Mouse (Mus musculus) layer of hippocampus, adult 9-11 months (tissue): ENCODE measurements around the gene Cnnm2.
"Not testable (repeated sequence)": the region's sequence is repeated elsewhere in the genome, so short reads cannot be mapped to it uniquely, and the experiment has no call there.

Experiments used
- DNase-seq: peaks from one replicate; pipeline ENCODE4 v3.0.0; 2022

Gene Cnnm2

GRCm38 (mm10) chr19:46760375-46761160 lies 828 bp upstream of the Cnnm2 start:
- peak; percentile 77 for DNase-seq

GRCm38 (mm10) chr19:46761971-46762290 lies 535 bp downstream of the Cnnm2 start:
- peak; percentile 14 for DNase-seq

- peak; percentile 28 for DNase-seq
Measured at GRCm38 (mm10) chr19:46762291-46762991, 1.0 kb downstream of the Cnnm2 start.

DNA sequence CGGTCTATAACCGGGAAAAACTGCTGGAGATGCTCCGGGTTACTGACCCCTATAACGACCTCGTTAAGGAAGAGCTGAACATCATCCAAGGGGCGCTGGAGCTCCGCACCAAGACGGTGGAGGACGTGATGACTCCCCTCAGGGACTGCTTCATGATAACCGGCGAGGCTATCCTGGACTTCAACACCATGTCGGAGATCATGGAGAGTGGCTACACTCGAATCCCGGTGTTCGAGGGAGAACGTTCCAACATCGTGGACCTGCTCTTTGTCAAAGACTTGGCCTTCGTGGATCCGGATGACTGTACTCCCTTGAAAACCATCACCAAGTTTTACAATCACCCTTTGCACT lies 1.6 kb downstream of the Cnnm2 start:
- DNase-seq, result no peak

DNA sequence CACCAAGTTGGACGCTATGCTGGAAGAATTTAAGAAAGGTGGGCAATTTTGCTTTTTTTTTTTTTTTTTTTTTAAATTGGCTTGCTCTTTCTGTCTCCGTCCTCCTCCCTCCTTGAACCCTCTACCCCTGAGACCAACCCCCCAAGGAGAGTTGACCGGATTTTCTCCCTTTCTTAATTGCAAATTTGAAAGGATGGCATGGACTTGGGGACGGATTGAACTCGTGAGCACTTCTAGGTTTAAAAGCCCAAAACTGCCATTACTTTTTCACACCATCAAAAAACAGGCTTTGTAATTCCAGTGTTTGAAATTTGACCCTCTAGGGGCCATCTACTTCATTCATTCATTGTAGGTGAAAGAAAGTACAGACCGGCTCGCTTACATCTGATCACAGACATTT lies 2.0 kb downstream of the Cnnm2 start:
- no peak for DNase-seq

GRCm38 (mm10) chr19:46763932-46764762 lies 2.8 kb downstream of the Cnnm2 start:
- no peak for DNase-seq

DNA sequence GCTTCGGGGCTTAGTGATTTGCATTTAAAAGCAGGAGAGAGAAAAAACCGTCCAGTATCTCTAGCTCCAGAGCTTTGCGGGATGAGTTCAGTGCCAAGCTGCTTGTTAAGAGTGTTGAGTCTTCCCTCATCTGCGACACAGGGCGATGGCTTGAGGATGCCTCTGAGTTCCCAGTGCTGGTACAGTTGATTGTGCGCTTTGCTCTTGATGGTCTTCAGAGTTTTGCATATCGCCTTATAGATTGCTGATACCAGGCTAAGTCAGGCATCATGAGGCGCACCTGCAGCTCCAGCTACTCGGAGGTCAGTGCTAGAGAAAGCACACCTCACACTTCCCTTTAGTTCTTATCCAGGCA lies 3.3 kb downstream of the Cnnm2 start:
- no peak for DNase-seq

- no peak for DNase-seq
Measured at GRCm38 (mm10) chr19:46766125-46766524, 4.7 kb downstream of the Cnnm2 start.

GRCm38 (mm10) chr19:46769759-46770158 lies 8.4 kb downstream of the Cnnm2 start:
- no peak for DNase-seq

DNA sequence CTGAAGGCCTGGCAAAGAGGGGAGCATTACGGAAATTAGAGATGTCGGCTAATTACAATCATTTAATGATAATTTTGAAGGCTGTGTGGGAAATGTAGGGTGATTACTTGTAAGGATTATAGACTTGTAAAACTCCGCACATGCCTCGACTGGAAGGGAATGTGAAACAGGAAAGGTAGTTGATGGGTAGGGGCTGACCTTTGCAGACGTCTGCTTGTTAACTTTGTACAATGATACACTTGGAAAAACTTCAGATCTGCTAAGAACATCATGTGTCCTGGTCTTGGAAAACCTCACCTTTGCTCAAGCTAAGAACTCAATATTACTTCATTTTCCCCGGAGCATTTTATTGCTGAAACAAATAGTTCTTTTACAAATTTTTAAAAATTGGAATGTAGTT lies 10.4 kb downstream of the Cnnm2 start:
- DNase-seq, result no peak

DNA sequence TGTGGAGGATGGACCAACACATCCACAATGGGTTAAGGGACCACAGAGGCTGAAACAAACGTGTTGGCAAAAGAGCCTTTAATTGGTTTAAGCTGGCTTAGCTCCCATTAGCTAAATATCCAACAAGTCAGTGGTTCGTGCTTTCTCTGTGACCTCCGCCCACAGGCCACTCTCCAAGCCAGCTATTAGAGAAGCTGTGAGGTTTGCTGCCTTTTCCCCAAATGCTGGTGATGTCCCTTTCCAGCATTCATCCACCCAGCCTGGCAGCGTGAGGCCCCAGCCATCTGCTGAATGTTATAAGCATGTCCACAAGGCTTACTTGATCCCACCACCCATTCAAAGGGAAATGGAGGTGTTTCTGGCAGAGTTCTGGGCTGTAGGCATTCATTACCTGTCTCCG lies 15.0 kb downstream of the Cnnm2 start:
- no peak for DNase-seq

DNA sequence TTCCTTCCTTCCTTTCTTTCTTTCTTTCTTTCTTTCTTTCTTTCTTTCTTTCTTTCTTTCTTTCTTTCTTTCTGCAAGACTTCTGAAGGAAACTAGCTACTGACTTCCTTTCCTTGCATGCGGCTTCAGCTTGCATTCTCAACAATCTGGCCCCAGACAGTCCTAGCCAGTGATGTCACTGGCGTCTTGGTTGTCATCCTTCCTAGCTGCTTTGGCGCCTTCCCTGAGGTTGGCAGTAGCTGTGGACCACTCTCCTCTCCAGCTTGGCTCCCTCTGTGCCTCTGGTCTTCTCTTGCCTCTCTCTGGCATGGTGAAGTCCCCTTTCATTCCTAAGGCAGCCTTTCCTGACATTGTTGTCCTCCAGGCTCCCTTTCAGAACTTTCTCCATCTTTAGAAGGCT lies 15.5 kb downstream of the Cnnm2 start:
- DNase-seq, result no peak

DNA sequence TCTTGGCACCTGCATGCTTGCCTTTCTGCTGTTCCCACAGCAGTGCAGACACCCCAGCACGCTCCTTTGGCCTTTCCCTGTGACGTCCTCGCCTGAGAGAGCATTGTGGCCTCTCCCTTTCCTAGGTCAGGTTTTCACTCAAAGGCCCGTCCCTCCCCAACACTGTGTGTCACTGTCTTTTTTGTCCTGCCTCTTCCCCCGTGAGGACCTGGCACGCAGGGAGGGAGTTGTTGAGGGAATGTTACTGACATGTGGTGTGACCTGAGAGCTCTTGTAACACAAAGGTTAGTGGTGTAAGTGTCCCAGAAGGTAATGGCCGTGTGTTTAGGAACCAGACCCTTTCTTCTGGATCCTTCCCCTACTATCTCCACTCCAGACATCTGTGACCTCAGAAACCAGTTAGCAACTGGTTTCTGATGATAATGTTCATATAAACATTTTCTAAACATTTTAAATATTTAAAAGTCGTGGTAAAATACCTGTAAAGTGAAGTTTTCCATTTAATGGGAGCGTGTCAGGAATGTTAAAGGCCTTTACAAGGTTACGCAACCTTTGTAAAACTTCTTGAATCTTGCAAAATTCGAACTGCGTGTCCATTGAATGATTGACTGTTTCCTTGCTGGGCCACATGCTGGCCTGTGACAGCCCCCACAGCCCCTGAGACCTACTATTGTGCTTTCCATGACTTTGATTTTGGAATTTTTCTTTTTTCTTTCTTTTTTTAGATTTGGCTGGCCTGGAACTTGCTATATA lies 16.7 kb downstream of the Cnnm2 start:
- DNase-seq, result no peak

GRCm38 (mm10) chr19:46779130-46779529 lies 17.7 kb downstream of the Cnnm2 start:
- DNase-seq, result not testable (repeated sequence)

GRCm38 (mm10) chr19:46784038-46784437 lies 22.6 kb downstream of the Cnnm2 start:
- no peak for DNase-seq

DNA sequence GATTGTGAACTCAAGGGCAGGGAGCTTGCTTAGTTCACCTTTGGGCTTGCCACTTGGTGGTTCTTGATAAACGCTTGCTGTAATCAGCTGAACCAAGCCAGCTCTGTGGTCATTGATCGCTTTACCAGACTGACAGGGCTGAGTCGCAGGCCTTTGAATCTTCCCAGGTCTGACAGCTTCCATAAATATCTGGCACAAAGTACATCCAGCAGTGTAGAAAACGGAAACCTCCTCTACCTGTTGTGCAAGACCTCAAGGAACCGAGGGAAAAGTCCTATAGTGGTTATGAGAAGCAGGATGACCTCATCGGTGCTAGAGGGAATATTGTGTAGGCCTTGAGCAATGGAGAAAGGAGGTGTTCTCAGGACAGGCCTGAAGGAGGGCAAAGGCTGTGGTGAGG lies 23.1 kb downstream of the Cnnm2 start:
- no peak for DNase-seq

DNA sequence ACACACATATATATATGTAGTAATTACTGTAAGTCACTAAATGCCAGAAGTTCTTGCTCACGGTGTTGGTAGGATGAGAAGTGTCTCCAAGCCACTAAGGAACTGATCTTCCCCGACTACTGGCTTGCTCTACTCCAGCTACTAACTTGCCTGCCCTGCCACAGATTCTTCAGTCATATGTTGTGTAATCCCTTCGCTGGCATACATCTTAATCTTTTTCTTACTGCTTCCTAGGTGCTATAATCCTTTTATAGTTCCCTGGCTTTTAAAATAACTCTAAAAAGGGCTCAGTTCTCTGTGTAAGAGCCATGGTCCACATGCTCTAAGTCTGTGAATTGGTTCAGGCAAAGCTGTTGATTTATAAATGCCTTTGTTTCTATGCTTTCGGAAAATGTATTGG lies 24.2 kb downstream of the Cnnm2 start:
- DNase-seq, result no peak

- no peak for DNase-seq
Measured at GRCm38 (mm10) chr19:46789782-46790181, 28.4 kb downstream of the Cnnm2 start.

DNA sequence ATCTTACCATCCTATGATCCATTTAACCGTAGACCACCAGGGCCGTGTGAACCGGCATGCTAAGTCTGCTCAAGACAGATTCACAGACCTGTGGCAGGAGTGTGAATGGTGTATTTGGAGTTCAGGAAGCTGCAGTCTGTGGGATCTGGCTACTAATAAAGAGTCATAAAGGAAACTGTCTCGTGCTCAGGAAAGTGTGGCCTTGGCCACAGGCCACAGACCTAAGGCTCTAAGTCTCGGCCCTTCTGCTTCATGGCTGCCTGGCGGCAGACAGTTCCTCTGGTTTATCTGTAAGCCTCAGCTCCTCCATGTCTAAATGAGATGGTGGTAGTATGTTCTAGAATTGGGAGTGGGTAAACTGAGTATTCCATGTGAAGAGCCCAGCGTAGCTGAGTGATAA lies 30.0 kb downstream of the Cnnm2 start:
- no peak for DNase-seq

- DNase-seq, result no peak
Measured at GRCm38 (mm10) chr19:46791921-46792320, 30.5 kb downstream of the Cnnm2 start.

GRCm38 (mm10) chr19:46792480-46792879 lies 31.1 kb downstream of the Cnnm2 start:
- no peak for DNase-seq

DNA sequence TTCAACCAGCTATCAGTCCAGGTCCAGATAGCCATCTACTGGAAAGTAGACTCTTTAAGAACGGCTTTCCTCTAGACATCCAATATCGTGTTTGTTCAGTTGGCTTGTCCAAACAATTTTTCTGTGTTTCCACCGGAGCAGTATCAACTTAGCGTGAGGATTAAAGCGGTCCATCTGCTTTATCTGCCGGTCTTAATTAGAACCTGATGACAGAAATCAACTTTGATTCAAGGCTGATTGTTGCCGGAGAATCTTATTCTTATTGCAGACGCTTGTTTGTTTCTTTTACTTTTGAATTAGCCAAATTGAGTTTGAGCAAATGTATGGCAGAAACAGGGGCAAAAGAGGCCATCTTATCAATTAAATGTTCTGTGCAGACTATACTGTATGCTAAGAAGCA lies 32.8 kb downstream of the Cnnm2 start:
- DNase-seq, result no peak

- no peak for DNase-seq
Measured at GRCm38 (mm10) chr19:46799903-46800583, 38.6 kb downstream of the Cnnm2 start.
